Mouse (Mus musculus) mature B cell (primary cell): Measurements from ENCODE around the gene Ncan.
"Not testable (repeated sequence)": the region's sequence is repeated elsewhere in the genome, so short reads cannot be mapped to it uniquely, and the experiment has no call there.

Experiments
- in situ Hi-C: fragments of 300-500 bp; cut with MboI; formaldehyde crosslinking; loops from 2 replicates; pipeline ENCODE4 v1.14.3; 2019

The Ncan gene

DNA sequence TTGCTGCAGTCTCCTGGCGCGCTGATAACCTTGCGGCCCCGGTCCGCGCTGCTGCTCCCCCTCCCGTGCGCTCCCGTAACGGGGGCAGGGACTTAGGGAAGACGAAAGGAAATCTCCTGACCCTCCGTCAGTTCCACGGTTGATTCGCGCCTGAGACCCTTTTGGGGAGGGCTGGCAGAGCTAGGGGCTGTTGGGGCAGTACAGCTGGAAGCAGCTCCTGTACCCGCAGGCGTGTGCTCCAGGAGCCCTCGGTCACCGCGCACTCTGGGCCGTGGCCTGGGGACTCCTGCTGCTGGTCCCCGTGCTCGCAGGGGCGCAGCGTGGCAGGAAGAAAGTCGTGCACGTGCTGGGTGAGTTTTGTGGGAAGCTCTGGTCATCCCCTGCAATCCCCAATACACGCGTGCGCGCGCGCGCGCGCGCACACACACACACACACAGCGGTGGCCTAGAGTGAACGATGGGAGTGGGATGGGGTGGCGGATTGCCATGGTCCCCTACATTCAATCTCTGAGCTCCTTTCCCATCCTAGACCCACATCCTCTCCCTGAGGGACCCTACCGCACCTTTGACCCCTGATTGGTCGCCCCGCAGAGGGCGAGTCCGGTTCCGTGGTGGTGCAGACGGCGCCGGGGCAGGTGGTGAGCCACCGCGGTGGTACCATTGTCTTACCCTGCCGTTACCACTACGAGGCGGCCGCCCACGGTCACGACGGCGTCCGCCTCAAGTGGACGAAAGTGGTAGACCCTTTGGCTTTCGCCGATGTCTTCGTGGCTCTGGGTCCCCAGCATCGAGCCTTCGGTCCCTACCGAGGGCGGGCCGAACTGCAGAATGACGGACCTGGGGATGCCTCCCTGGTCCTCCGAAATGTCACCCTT lies 36.2 kb downstream of the Ncan start:
- in situ Hi-C loops, result no loop called here

DNA sequence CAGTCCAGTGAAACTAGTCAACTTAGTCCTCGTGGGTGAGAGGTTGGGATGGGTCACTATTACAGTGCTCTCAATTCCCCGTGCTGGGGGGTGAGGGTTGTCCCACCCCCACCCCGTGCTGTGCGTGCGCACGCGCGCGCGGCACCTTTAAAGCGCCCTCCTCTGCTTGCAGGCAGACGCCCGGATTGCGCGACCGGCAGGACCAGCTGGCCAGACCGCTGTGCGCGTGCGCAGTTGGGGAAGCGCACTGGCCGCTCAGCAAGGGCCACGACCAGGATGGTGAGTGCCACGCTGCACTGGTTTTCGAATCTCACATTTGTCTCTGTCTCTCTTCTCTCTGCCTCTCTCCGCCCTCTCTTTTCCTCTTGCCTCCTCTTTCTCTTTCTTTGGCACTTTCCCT lies 37.4 kb downstream of the Ncan start, which contains the start of gene Hapln4:
Gene Hapln4, plus strand, starts transcription at position 173 of the 400 bp plus-strand sequence.
- in situ Hi-C loops, result no loop called here

- in situ Hi-C loops, result no loop called here
Measured at GRCm38 (mm10) chr8:70081976-70082375, 38.7 kb downstream of the Ncan start.

DNA sequence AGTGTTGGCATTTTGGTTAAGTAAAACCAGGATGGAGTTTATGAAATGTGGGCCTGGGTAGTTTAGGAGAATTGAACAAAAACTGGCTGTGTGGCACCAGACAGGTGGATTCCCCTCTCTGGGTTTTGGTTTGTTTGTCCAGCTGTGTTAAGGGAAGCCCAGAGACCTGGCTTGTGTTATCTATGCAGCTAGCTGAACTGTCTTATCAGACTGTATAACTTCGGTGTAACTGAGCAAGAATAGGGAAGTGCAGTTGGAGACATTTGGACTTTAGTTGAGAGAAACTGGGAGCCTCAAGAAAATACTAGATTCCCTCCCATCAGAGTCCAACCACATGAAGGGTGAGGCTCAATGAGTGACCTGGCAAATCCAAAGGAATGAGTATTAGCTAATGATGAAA lies 47.0 kb downstream of the Ncan start:
- in situ Hi-C loops, result no loop called here

GRCm38 (mm10) chr8:70073120-70073519 lies 47.6 kb downstream of the Ncan start:
- in situ Hi-C loops, result no loop called here

- in situ Hi-C loops, result no loop called here
Measured at GRCm38 (mm10) chr8:70072441-70073069, 48.1 kb downstream of the Ncan start, which contains the start of gene Tm6sf2. Gene Tm6sf2, plus strand, starts transcription at chr8:70072924.

- in situ Hi-C loops, result no loop called here
Measured at GRCm38 (mm10) chr8:70071836-70072440, 48.7 kb downstream of the Ncan start.

- in situ Hi-C loops, result no loop called here
Measured at GRCm38 (mm10) chr8:70057721-70058120, 63.0 kb downstream of the Ncan start.

DNA sequence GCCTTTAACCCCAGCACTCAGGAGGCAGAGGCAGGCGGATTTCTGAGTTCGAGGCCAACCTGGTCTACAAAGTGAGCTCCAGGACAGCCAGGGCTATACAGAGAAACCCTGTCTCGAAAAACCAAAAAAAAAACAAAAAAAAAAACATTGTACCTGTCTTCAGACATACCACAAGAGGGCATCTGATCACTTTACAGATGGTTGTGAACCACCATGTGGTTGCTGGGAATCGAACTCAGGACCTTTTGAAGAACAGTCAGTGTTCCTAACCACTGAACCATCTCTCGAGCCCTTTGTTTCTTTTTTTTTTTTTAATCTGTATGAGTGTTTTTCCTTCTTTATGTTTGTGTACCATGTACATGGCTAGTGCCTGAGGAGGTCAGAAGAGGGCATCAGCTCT lies 70.2 kb downstream of the Ncan start:
- in situ Hi-C loops, result not testable (repeated sequence)

GRCm38 (mm10) chr8:70049662-70050061 lies 71.0 kb downstream of the Ncan start:
- in situ Hi-C loops, result no loop called here

GRCm38 (mm10) chr8:70043996-70044395 lies 76.7 kb downstream of the Ncan start:
- in situ Hi-C loops, result no loop called here
